ENCODE assay signal across 8 mouse cellular contexts in the genomic region with DNA sequence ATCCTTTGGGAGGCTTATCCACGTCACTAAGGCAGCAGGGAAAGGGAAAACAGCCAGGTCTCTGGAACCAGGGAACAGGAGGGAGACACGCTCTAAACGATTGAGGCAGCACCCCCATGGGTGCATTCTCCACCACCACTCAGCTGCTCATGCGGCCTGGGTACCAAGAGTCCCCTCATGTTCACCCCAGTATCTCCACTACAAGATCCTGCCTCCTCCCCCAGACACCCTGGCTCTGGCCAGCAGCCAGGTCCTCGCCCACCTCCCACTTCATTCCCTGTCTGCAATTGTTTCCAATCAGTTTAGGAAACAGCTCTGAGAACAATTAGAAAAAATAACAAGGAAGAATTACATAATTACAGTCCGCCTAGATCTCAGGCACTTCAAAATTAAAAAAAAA.
DNase-seq lines count a peak whose midpoint lies in the region.
"Had no signal": no experiment of that assay in that cellular context is flagged by ENCODE, and none has a peak within 500 bp of the region (broad histone marks: within the 10 kb centered on the region; RNA-seq: fewer than 3 reads in every experiment).

No protein-coding gene starts in this region.

- DNase-seq in layer of hippocampus, adult 11-12 months (ENCODE audit: low spot score), result peak; percentile 33
- no peak for DNase-seq in layer of hippocampus, postnatal 14 days (ENCODE audit: low spot score in 2 of 2)
- peak; percentile 7 for DNase-seq in heart, adult 8-10 months (ENCODE audit: low spot score)
- DNase-seq in heart, postnatal 14 days, result peak; percentile 41 to 44
- DNase-seq in lung, postnatal 10 days, result peak; percentile 55
- no peak for DNase-seq in thymus, adult 18-20 months
- no peak for DNase-seq in gastrocnemius, postnatal 25 days
- DNase-seq: cerebellum, adult 11 months had no signal

- intact Hi-C loops in heart, postnatal 14 days (cut with DNase I), result no loop called here

Comparison
In these comparisons a context has a peak if more than half of its experiments do, and no peak if none do; other contexts are left out.
1. DNase-seq: peak in layer of hippocampus, adult 11-12 months (single experiment), heart, adult 8-10 months (single experiment), heart, postnatal 14 days (2 of 2) and lung, postnatal 10 days (single experiment); none in layer of hippocampus, postnatal 14 days (0 of 2), thymus, adult 18-20 months (0 of 2) and gastrocnemius, postnatal 25 days (single experiment).